Mouse (Mus musculus) kidney, postnatal 0 days (tissue): Measurements from ENCODE around the gene Itga7. TPM values are rescaled to one million over a fixed set of nuclear protein-coding genes. Genes with fewer than 3 reads are reported as not detected.

Experiments
- ATAC-seq: fragments of 200-750 bp; cut with Nextera tagmentation; replicated peaks from 2 replicates; pipeline ENCODE4 v1.8.0; 2017; ENCODE audit warnings: low read depth, moderate number of reproducible peaks, moderate TSS enrichment, moderate library complexity; ENCODE audit not compliant: low FRiP score
- DNase-seq: peaks from one replicate; pipeline ENCODE4 v3.0.0-alpha.2; 2016; ENCODE audit warnings: low spot score
- H3K27ac ChIP-seq: fragments of 300-500 bp; sonication (generic); 2 replicates; pipeline ENCODE4 v1.5.1; 2014; ENCODE audit warnings: mild to moderate bottlenecking
- H3K27me3 ChIP-seq: fragments of 300-500 bp; sonication (generic); 2 replicates; pipeline ENCODE4 v1.6.1; 2014; ENCODE audit warnings: low read length, mixed read lengths; ENCODE audit not compliant: insufficient read depth
- H3K36me3 ChIP-seq: fragments of 300-500 bp; sonication (generic); 2 replicates; pipeline ENCODE4 v1.6.1; 2014; ENCODE audit warnings: low read length, mixed read lengths; ENCODE audit not compliant: insufficient read depth
- H3K4me1 ChIP-seq: fragments of 300-500 bp; sonication (generic); replicated peaks from 2 replicates; pipeline ENCODE4 v1.6.1; 2014; ENCODE audit warnings: antibody characterized with exemption, low read length, mixed read lengths; ENCODE audit not compliant: insufficient read depth
- H3K4me2 ChIP-seq: fragments of 300-500 bp; sonication (generic); 2 replicates; pipeline ENCODE4 v1.6.1; 2014; ENCODE audit warnings: mild to moderate bottlenecking, low read length, moderate library complexity, mixed read lengths
- H3K4me3 ChIP-seq: fragments of 300-500 bp; sonication (generic); replicated peaks from 2 replicates; pipeline ENCODE4 v1.5.1; 2014; ENCODE audit warnings: low read depth, low read length
- H3K9ac ChIP-seq: fragments of 300-500 bp; sonication (generic); 2 replicates; pipeline ENCODE4 v1.6.1; 2014; ENCODE audit warnings: low read depth, low read length
- H3K9me3 ChIP-seq: fragments of 300-500 bp; sonication (generic); replicated peaks from 2 replicates; pipeline ENCODE4 v1.6.1; 2016; ENCODE audit warnings: low read length, inconsistent platforms, mixed read lengths
- CTCF ChIP-seq: IDR thresholded peaks from 2 replicates; pipeline ENCODE4 v1.5.1; 2016; ENCODE audit warnings: antibody characterized with exemption, low read depth, mild to moderate bottlenecking, moderate library complexity
- WGBS: fragments of 180-500 bp; shearing (Covaris S2); extraction: QIAGEN DNeasy Blood & Tissue Kit; methylation state at CpG from one replicate; pipeline ENCODE4 v1.1.7; 2014; 5-methylcytosine and 5-hydroxymethylcytosine counted together
- polyA plus RNA-seq: library from polyadenylated mRNA; unstranded; fragments of >200 nt; fragmentation: Nextera tagmentation; extraction: Ambion mirVana; gene quantifications from 2 replicates; pipeline ENCODE4 v1.2.1, GENCODE M21; 2015

Itga7 gene
- polyA plus RNA-seq, 1 experiment from 2014 or later: 3.8 TPM

GRCm38 (mm10) chr10:128900698-128901097, 32.9 kb upstream of the Itga7 start, which contains the start of gene Cd63:
Gene Cd63 (plus strand): TSS chr10:128900989.
- 80% methylated on average over 3 of the region's 3 CpGs for WGBS
- ATAC-seq (no peak), DNase-seq (no peak)
- Histone ChIP-seq H3K4me3 (no peak within 1 kb of the TSS), H3K4me1 (peaks cover 8% of the 10 kb centered on the region), H3K27ac (peak within 1 kb of the TSS; percentile 47), H3K36me3 (no peaks in the 10 kb centered on the region), H3K27me3 (0 out of 2 replicates have a peak, but pooled peaks cover 3% of the 10 kb centered on the region), H3K9me3 (no peaks in the 10 kb centered on the region), H3K4me2 (no peak within 1 kb of the TSS), H3K9ac (no peak within 1 kb of the TSS)
- TF ChIP-seq CTCF: no peak

DNA sequence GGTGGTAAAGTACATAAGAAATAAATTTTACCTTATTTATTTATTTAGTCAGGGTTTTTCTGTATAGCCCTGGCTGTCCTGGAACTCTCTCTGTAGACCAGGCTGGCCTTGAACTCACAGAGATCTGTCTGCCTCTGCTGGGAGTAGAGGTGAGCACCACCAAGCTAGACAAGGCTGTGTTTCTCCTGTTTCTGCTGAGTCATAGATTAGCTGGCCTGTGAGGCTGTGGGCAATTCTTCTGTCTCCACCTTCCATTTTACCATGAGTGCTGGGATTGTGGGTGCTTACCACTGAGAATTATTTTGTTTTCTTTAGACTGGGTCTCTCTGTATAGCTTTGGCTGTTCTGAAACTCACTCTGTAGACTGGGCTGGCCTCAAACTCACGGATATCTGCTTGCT, 32.2 kb upstream of the Itga7 start:
- Histone ChIP-seq H3K9me3 (no peaks in the 10 kb centered on the region), H3K36me3 (no peaks in the 10 kb centered on the region), H3K4me1 (peaks cover under 1% of the 10 kb centered on the region; the same call in 1 of the 2 replicates), H3K4me3 (no peak overlapping the region), H3K27me3 (no peaks in the 10 kb centered on the region), H3K27ac (no peak overlapping the region), H3K9ac (no peak overlapping the region), H3K4me2 (no peak overlapping the region)
- DNase-seq (no peak), ATAC-seq (no peak)
- TF ChIP-seq CTCF: no peak
- 85% methylated on average over 1 of the region's 1 CpGs for WGBS

DNA sequence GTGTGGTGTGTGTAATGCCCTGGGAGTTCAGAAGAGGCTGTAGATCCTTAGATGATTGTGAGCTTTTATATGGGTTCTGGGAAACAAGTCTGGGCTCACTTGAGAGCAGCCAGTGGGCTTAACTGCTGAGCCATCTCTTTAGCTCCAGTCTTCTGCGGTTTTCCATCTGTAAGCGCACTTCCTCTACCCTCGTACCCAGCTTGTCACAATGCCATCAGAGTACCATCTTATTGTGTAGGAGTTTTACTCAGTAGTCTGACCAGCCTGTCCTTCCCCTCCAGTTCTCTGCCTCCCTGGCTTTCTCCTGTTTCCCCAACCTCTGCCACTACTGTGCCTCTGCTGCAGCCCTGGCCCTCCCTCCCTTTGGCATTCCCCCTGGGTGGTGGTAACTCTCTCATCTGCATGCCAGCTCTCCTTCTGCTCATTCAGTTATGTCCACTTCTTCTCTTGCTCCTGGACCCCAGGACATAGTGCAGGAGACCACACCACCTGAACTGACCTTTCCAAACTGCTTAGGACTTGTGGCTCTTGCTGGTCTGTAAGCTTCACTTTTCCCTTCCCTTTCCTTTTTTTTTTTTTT, 31.1 kb upstream of the Itga7 start:
- no peak overlapping the region for H3K9ac ChIP-seq
- peak overlapping the region; percentile 1; the same call in 1 of the 2 replicates for H3K27ac ChIP-seq
- DNase-seq (no peak), ATAC-seq (0 out of 2 replicates have a peak, but pooled peaks have one; percentile 26)
- H3K4me3 ChIP-seq: no peak overlapping the region
- no peaks in the 10 kb centered on the region for H3K9me3 ChIP-seq
- no peak overlapping the region for H3K4me2 ChIP-seq
- WGBS: 85% methylated on average over 3 of the region's 3 CpGs
- no peaks in the 10 kb centered on the region; the same call in 1 of the 2 replicates for H3K4me1 ChIP-seq
- no peaks in the 10 kb centered on the region for H3K36me3 ChIP-seq
- H3K27me3 ChIP-seq: no peaks in the 10 kb centered on the region
- TF ChIP-seq CTCF: no peak

DNA sequence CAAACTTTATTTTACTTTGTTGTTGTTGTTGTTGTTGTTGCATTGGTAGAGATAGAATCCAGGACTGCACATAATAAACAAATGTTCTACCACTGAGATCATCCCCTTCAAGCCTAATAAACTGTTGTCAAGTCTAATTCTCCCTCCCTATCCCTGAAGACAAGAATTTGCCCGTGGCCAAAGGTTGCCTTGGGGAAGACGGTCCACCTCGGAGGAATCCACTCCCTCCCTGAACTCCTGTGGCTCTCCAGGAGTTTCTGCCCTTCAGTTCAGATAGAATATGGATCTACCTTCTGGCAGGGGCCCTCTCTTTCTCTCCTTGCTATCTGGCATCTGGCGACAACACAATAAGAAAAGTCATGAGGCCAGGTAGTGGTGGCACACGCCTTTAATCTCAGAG, 28.8 kb upstream of the Itga7 start:
- TF ChIP-seq CTCF: no peak
- no peak for ATAC-seq
- no peak overlapping the region for H3K4me3 ChIP-seq
- WGBS: 70% methylated on average over 5 of the region's 5 CpGs
- DNase-seq: no peak
- H3K27ac ChIP-seq: no peak overlapping the region
- H3K27me3 ChIP-seq: no peaks in the 10 kb centered on the region
- H3K36me3 ChIP-seq: no peaks in the 10 kb centered on the region
- no peak overlapping the region for H3K9ac ChIP-seq
- no peaks in the 10 kb centered on the region for H3K9me3 ChIP-seq
- no peak overlapping the region for H3K4me2 ChIP-seq
- peaks cover 6% of the 10 kb centered on the region for H3K4me1 ChIP-seq

DNA sequence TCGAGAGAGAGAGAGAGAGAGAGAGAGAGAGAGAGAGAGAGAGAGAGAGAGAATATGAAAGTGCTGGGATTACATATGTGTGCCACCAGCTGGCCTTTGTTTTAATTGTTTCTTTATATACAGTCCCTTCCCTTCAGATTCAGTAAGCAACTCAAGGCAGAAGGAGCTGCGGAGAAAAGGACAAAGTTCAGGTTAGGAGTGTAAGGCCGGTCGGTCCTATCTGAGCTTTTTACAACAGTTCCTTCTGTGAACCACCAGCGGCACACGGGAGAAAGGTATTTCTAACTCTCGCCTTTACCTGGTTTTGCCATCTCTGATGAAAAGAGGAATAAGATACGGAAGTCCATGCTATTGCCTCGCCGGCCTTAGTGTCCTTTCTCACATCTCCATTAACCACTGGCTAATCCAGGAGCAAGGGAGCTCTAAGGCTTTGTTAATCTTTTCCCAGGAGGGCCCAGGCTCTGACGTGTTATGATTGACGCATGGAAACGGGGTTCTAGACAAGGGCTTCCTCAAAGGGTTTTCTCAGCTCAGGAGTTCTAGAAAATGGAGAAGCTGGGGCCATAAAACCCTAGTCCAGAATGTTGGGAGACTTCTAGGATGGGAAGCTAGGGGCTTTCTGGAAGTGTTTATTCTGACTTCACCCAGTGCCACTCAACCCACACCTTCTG, 24.7 kb upstream of the Itga7 start:
- ATAC-seq: peak; percentile 8
- WGBS: 46% methylated on average over 13 of the region's 13 CpGs
- Histone ChIP-seq H3K27me3 (no peaks in the 10 kb centered on the region), H3K4me3 (peak overlapping the region; percentile 91), H3K4me1 (peaks cover 12% of the 10 kb centered on the region), H3K27ac (peak overlapping the region; percentile 97), H3K9ac (peak overlapping the region; percentile 97), H3K36me3 (peaks cover 6% of the 10 kb centered on the region; the same call in 1 of the 2 replicates), H3K4me2 (peak overlapping the region; percentile 67), H3K9me3 (no peaks in the 10 kb centered on the region)
- DNase-seq: peak; percentile 39
- no peak for TF ChIP-seq CTCF

GRCm38 (mm10) chr10:128909567-128910028, 24.0 kb upstream of the Itga7 start:
- H3K9ac ChIP-seq: peak overlapping the region; percentile 97
- H3K27ac ChIP-seq: peak overlapping the region; percentile 97
- peak; percentile 89 for ATAC-seq
- H3K4me3 ChIP-seq: peak overlapping the region; percentile 91
- no peak for TF ChIP-seq CTCF
- peak; percentile 95 for DNase-seq
- 1% methylated on average over 39 of the region's 41 CpGs for WGBS
- H3K4me2 ChIP-seq: peak overlapping the region; percentile 67
- peaks cover 12% of the 10 kb centered on the region; the same call in 1 of the 2 replicates for H3K36me3 ChIP-seq
- no peaks in the 10 kb centered on the region for H3K27me3 ChIP-seq
- no peaks in the 10 kb centered on the region for H3K9me3 ChIP-seq
- peaks cover 12% of the 10 kb centered on the region for H3K4me1 ChIP-seq
